Mouse (Mus musculus): ENCODE data around the gene C87499.

DNA sequence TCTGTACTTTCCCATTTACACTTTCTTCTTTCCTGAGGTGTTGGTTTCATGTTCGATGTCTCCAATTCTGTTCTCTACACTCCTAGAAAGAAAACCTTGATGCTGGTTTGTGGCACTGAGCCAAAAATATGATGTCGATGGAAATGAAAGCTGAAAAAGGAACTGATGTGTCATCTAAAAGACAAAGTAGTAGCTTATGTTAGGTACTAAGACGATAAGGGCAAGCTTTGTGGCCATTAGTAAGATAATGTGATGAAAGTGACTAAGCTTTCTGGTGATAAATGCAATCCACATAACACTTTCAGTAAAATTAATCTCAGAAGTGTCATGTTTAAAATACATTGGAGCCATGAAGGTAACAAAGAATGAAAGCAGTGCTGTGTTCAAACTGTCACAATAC is 47.1 kb upstream of the C87499 start:
- TF ChIP-seq POLR2A (IDR thresholded peaks at IDR 0.05; ENCODE audit: low read depth, low read length) (no peak), CTCF (IDR thresholded peaks at IDR 0.05; ENCODE audit: borderline replicate concordance, insufficient read depth, low read length) (no peak)
